ENCODE assay signal across 26 mouse cellular contexts in the genomic region with DNA sequence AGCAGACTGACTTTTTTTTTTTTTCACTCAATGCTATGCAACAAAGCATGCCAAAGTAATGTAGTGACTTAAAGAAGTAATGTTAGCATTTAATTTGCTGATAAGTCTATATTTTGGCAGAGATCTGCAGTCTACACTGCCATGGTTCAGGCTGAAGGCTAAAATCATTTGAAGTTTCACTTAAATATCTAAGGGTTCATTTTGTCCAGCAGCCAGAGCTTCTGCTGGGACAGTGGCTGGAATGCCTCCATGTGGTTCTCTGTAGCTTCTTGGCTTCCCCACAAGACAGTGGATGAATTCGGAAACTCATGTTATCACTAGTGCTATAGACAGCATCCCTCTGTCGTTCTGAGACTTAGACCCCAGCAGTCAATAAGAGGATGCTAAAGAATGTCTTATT. TPM values are rescaled to one million over a fixed set of nuclear protein-coding genes. Genes with fewer than 3 reads are reported as not detected.
DNase-seq lines count a peak whose midpoint lies in the region; ATAC-seq lines count a peak whose summit lies in the region.
"Had no signal": no experiment of that assay in that cellular context is flagged by ENCODE, and none has a peak within 500 bp of the region (broad histone marks: within the 10 kb centered on the region; RNA-seq: fewer than 3 reads in every experiment).

No protein-coding gene starts in this region.

- H3K27ac ChIP-seq in forebrain, embryonic 16.5 days (ENCODE audit: low read length): no peak overlapping the region
- no peak overlapping the region for H3K27ac ChIP-seq in forebrain, embryonic 10.5 days
- no peak overlapping the region for H3K27ac ChIP-seq in heart, embryonic 16.5 days (ENCODE audit: low read length)
- no peak overlapping the region for H3K27ac ChIP-seq in heart, embryonic 10.5 days
- no peak overlapping the region for H3K27ac ChIP-seq in lung, embryonic 15.5 days
- H3K27ac ChIP-seq in midbrain, embryonic 11.5 days (ENCODE audit: low read depth, low read length): no peak overlapping the region
- H3K27ac ChIP-seq in midbrain, embryonic 13.5 days: no peak overlapping the region
- H3K27ac ChIP-seq: embryonic facial prominence, embryonic 10.5 days; embryonic facial prominence, embryonic 13.5 days; heart, adult 2 months; hindbrain, embryonic 12.5 days; hindbrain, embryonic 15.5 days had no signal

- H3K4me1 ChIP-seq in forebrain, embryonic 16.5 days (replicated peaks; ENCODE audit: control insufficient read depth, insufficient read depth, low read length): no peaks in the 10 kb centered on the region
- H3K4me1 ChIP-seq in forebrain, embryonic 10.5 days: no peaks in the 10 kb centered on the region
- H3K4me1 ChIP-seq in heart, embryonic 16.5 days (ENCODE audit: control insufficient read depth, insufficient read depth, low read length): no peaks in the 10 kb centered on the region
- H3K4me1 ChIP-seq in heart, embryonic 10.5 days: peaks cover under 1% of the 10 kb centered on the region; the same call in 1 of the 2 replicates
- no peaks in the 10 kb centered on the region for H3K4me1 ChIP-seq in lung, embryonic 15.5 days
- H3K4me1 ChIP-seq in midbrain, embryonic 11.5 days (ENCODE audit: control insufficient read depth, insufficient read depth, low read length): no peaks in the 10 kb centered on the region
- H3K4me1 ChIP-seq in midbrain, embryonic 13.5 days (replicated peaks): no peaks in the 10 kb centered on the region
- H3K4me1 ChIP-seq: embryonic facial prominence, embryonic 10.5 days; embryonic facial prominence, embryonic 13.5 days; hindbrain, embryonic 12.5 days; hindbrain, embryonic 15.5 days had no signal

- H3K9me3 ChIP-seq in forebrain, embryonic 16.5 days (ENCODE audit: control insufficient read depth, low read length): no peaks in the 10 kb centered on the region
- no peaks in the 10 kb centered on the region for H3K9me3 ChIP-seq in forebrain, embryonic 10.5 days
- no peaks in the 10 kb centered on the region for H3K9me3 ChIP-seq in heart, embryonic 16.5 days (replicated peaks; ENCODE audit: control insufficient read depth, low read length)
- no peaks in the 10 kb centered on the region for H3K9me3 ChIP-seq in heart, embryonic 10.5 days
- H3K9me3 ChIP-seq in lung, embryonic 15.5 days: no peaks in the 10 kb centered on the region
- H3K9me3 ChIP-seq in midbrain, embryonic 11.5 days (ENCODE audit: control insufficient read depth, low read length): no peaks in the 10 kb centered on the region
- H3K9me3 ChIP-seq in midbrain, embryonic 13.5 days: no peaks in the 10 kb centered on the region
- H3K9me3 ChIP-seq: embryonic facial prominence, embryonic 10.5 days; embryonic facial prominence, embryonic 13.5 days; hindbrain, embryonic 12.5 days; hindbrain, embryonic 15.5 days had no signal

- H3K36me3 ChIP-seq in forebrain, embryonic 16.5 days (ENCODE audit: control insufficient read depth, insufficient read depth): no peaks in the 10 kb centered on the region
- no peaks in the 10 kb centered on the region for H3K36me3 ChIP-seq in forebrain, embryonic 10.5 days (replicated peaks)
- H3K36me3 ChIP-seq in heart, embryonic 16.5 days (ENCODE audit: control insufficient read depth, insufficient read depth): no peaks in the 10 kb centered on the region
- no peaks in the 10 kb centered on the region for H3K36me3 ChIP-seq in heart, embryonic 10.5 days
- H3K36me3 ChIP-seq in lung, embryonic 15.5 days: no peaks in the 10 kb centered on the region
- H3K36me3 ChIP-seq in midbrain, embryonic 11.5 days (ENCODE audit: control insufficient read depth, insufficient read depth, low read length): no peaks in the 10 kb centered on the region
- H3K36me3 ChIP-seq in midbrain, embryonic 13.5 days: no peaks in the 10 kb centered on the region
- H3K36me3 ChIP-seq: embryonic facial prominence, embryonic 10.5 days; embryonic facial prominence, embryonic 13.5 days; hindbrain, embryonic 12.5 days; hindbrain, embryonic 15.5 days had no signal

- 79% methylated on average over 2 of the region's 2 CpGs for WGBS in forebrain, embryonic 16.5 days
- 86% methylated on average over 2 of the region's 2 CpGs for WGBS in forebrain, embryonic 10.5 days
- 57% methylated on average over 2 of the region's 2 CpGs for WGBS in heart, embryonic 16.5 days
- WGBS in heart, embryonic 10.5 days: 71% methylated on average over 2 of the region's 2 CpGs
- 46% methylated on average over 2 of the region's 2 CpGs for WGBS in lung, embryonic 15.5 days
- 87% methylated on average over 2 of the region's 2 CpGs for WGBS in midbrain, embryonic 11.5 days
- 84% methylated on average over 2 of the region's 2 CpGs for WGBS in midbrain, embryonic 13.5 days

- ATAC-seq in forebrain, embryonic 16.5 days: peak; percentile 12; the same call in 1 of the 2 replicates
- peak; percentile 49 for ATAC-seq in heart, embryonic 16.5 days (replicated peaks; ENCODE audit: extremely low read depth, insufficient read depth, low FRiP score)
- peak; percentile 94 for ATAC-seq in lung, embryonic 15.5 days (ENCODE audit: borderline replicate concordance, extremely low read depth, low FRiP score, low TSS enrichment)
- no peak for ATAC-seq in midbrain, embryonic 11.5 days (ENCODE audit: low FRiP score)
- ATAC-seq in midbrain, embryonic 13.5 days: no peak
- ATAC-seq: activated CD4-positive, CD25-positive, alpha-beta regulatory T cell, adult 4 months; forebrain, embryonic 14.5 days had no signal

- H3K4me3 ChIP-seq in forebrain, embryonic 16.5 days (replicated peaks; ENCODE audit: low read length): no peak overlapping the region
- no peak overlapping the region for H3K4me3 ChIP-seq in forebrain, embryonic 10.5 days
- H3K4me3 ChIP-seq in heart, embryonic 16.5 days (ENCODE audit: low read length): no peak overlapping the region
- H3K4me3 ChIP-seq in heart, embryonic 10.5 days: no peak overlapping the region
- H3K4me3 ChIP-seq in lung, embryonic 15.5 days: no peak overlapping the region
- no peak overlapping the region for H3K4me3 ChIP-seq in midbrain, embryonic 11.5 days (ENCODE audit: low read depth, low read length)
- no peak overlapping the region for H3K4me3 ChIP-seq in midbrain, embryonic 13.5 days (replicated peaks)
- H3K4me3 ChIP-seq: embryonic facial prominence, embryonic 10.5 days; embryonic facial prominence, embryonic 13.5 days; erythroblast, embryonic 14.5 days; heart, adult 2 months; hindbrain, embryonic 12.5 days; hindbrain, embryonic 15.5 days had no signal

- no peak for DNase-seq in forebrain, embryonic 10.5 days (ENCODE audit: extremely low spot score, low spot score)
- DNase-seq in heart, embryonic 10.5 days (ENCODE audit: low spot score): no peak
- DNase-seq in lung, adult 18-20 months: no peak
- peak; percentile 31 for DNase-seq in midbrain, embryonic 11.5 days (ENCODE audit: low spot score, missing footprints)
- DNase-seq: adrenal gland, adult 8-10 months; adrenal gland, postnatal 25 days; cerebellum, adult 11-12 months; cerebellum, adult 8-10 months; cerebellum, postnatal 10 days; cerebellum, postnatal 36 days; embryo, embryonic 11 days; gastrocnemius, postnatal 10 days; gastrocnemius, postnatal 36 days; heart, adult 2 months had no signal

- no peak overlapping the region for H3K4me2 ChIP-seq in forebrain, embryonic 16.5 days (ENCODE audit: low read length)
- H3K4me2 ChIP-seq in heart, embryonic 16.5 days (ENCODE audit: low read depth, low read length): no peak overlapping the region
- H3K4me2 ChIP-seq in lung, embryonic 15.5 days: no peak overlapping the region
- H3K4me2 ChIP-seq in midbrain, embryonic 11.5 days: no peak overlapping the region
- no peak overlapping the region for H3K4me2 ChIP-seq in midbrain, embryonic 13.5 days (replicated peaks)
- H3K4me2 ChIP-seq: embryonic facial prominence, embryonic 13.5 days; heart, embryonic 11.5 days; hindbrain, embryonic 12.5 days; hindbrain, embryonic 15.5 days had no signal

- no peak overlapping the region for H3K9ac ChIP-seq in forebrain, embryonic 16.5 days (replicated peaks; ENCODE audit: low read depth, low read length)
- H3K9ac ChIP-seq in heart, embryonic 16.5 days (ENCODE audit: low read length): no peak overlapping the region
- no peak overlapping the region for H3K9ac ChIP-seq in lung, embryonic 15.5 days
- H3K9ac ChIP-seq in midbrain, embryonic 11.5 days (ENCODE audit: low read length): no peak overlapping the region
- H3K9ac ChIP-seq in midbrain, embryonic 13.5 days (replicated peaks): no peak overlapping the region
- H3K9ac ChIP-seq: embryonic facial prominence, embryonic 13.5 days; hindbrain, embryonic 12.5 days; hindbrain, embryonic 15.5 days had no signal

- H3K27me3 ChIP-seq in forebrain, embryonic 16.5 days (replicated peaks; ENCODE audit: control insufficient read depth, insufficient read depth, low read length): no peaks in the 10 kb centered on the region
- no peaks in the 10 kb centered on the region for H3K27me3 ChIP-seq in forebrain, embryonic 10.5 days (ENCODE audit: poor library complexity, severe bottlenecking)
- H3K27me3 ChIP-seq in heart, embryonic 16.5 days (ENCODE audit: control insufficient read depth, insufficient read depth, low read length): no peaks in the 10 kb centered on the region
- no peaks in the 10 kb centered on the region for H3K27me3 ChIP-seq in heart, embryonic 10.5 days (ENCODE audit: insufficient read depth, poor library complexity, severe bottlenecking)
- no peaks in the 10 kb centered on the region for H3K27me3 ChIP-seq in lung, embryonic 15.5 days
- H3K27me3 ChIP-seq in midbrain, embryonic 11.5 days (ENCODE audit: control insufficient read depth, insufficient read depth, low read length): no peaks in the 10 kb centered on the region
- no peaks in the 10 kb centered on the region for H3K27me3 ChIP-seq in midbrain, embryonic 13.5 days
- H3K27me3 ChIP-seq: embryonic facial prominence, embryonic 13.5 days; hindbrain, embryonic 12.5 days; hindbrain, embryonic 15.5 days had no signal

RNA-seq across cellular contexts. Expression of a gene that starts 29.7 kb away (rescaled TPM):
- 23.3 and 28.9 TPM in 2 replicates for polyA plus RNA-seq in forebrain, embryonic 16.5 days (2015; fragmentation: Nextera tagmentation; extraction: Ambion mirVana)
- 39.1 and 40.2 TPM in 2 replicates for polyA plus RNA-seq in forebrain, embryonic 10.5 days (2016; fragmentation: Nextera tagmentation; extraction: Ambion mirVana)
- polyA plus RNA-seq in heart, embryonic 16.5 days (2015; fragmentation: Nextera tagmentation; extraction: Ambion mirVana): 40.2 and 50.4 TPM in 2 replicates
- 76.6 and 93.9 TPM in 2 replicates for polyA plus RNA-seq in heart, embryonic 10.5 days (2016; fragmentation: Nextera tagmentation; extraction: Ambion mirVana)
- polyA plus RNA-seq in lung, embryonic 15.5 days (2015; fragmentation: Nextera tagmentation; extraction: Ambion mirVana): 66.0 and 67.0 TPM in 2 replicates
- polyA plus RNA-seq in midbrain, embryonic 11.5 days (2014; fragmentation: Nextera tagmentation; extraction: Ambion mirVana): 50.4 and 51.3 TPM in 2 replicates
- polyA plus RNA-seq in midbrain, embryonic 13.5 days (2015; fragmentation: Nextera tagmentation; extraction: Ambion mirVana): 24.6 and 27.4 TPM in 2 replicates

Comparison
In these comparisons a context has a peak if more than half of its experiments do, and no peak if none do; other contexts are left out.
1. ATAC-seq: peak in forebrain, embryonic 16.5 days (single experiment), heart, embryonic 16.5 days (single experiment) and lung, embryonic 15.5 days (single experiment); none in midbrain, embryonic 11.5 days (single experiment) and midbrain, embryonic 13.5 days (single experiment).